Mouse (Mus musculus) heart, postnatal 25 days (tissue): ENCODE results near the gene Tfcp2l1. TPM values are rescaled to one million over a fixed set of nuclear protein-coding genes. Genes with fewer than 3 reads are reported as not detected.

Source experiments
- DNase-seq: peaks from one replicate; pipeline ENCODE4 v3.0.0; 2022; ENCODE audit warnings: low spot score
- intact Hi-C: fragments of 180-260 bp; cut with DNase I; formaldehyde crosslinking; loops from one replicate; pipeline ENCODE4 v1.15.1; 2025
- total RNA-seq, 2 experiments: library from RNA; stranded (reverse); gene quantifications; 2 replicates each; pipeline ENCODE4 v1.2.3; 2021

Tfcp2l1 gene
- total RNA-seq, 2 experiments from 2014 or later, result 0.39 to 0.78 TPM

DNA sequence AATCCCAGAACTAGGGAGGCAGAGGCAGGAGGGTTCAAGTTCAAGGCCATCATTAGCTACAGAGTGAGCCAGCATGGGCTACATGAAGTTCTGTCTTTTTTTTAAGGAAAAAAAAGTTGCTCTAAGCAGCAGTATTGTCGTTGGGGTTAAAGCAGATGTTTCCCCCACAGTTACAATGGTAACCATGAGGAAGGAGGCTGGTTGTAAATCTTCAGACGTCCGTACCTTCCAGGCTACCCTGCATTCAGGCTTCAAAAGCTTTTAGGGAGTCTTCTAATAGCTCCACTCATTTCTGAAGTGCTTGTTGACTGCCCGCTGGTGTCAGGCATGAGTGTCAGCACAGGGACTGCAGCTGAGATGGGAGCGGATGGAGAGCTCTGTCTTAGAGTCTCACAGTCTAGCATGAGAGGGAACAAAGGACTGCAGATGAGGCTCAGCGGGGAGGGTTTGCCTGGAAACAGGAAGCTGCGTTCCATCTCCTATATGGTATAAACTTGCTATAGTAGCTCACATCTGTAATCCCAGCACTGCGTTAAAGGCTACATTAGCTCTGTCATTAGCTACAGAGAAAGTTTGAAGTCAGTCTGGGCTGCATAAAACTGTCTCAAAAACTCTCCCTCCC is 92.8 kb downstream of the Tfcp2l1 start:
- no peak for DNase-seq

DNA sequence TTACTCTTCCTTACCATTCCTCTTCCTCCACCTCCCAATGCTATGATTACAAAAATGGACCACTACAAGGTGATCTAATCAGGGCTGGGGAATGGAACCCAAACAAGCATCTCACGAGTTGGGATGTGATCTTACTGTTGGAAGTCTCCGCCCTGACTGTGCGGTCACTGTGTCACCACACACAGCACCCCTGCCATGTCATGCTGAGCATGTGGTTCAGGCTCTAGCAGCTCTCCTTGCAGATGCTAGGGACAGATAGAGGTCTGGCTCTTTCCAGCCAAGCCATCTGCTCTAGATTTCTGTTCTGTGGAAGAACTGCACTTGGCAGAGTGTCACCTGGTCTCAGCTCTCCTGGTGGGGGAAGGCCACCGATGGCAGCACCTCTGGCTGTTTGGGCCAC is 99.3 kb downstream of the Tfcp2l1 start:
- intact Hi-C loops, result no loop called here
- DNase-seq, result no peak

More for the DNA sequence above, 92.8 kb downstream of the Tfcp2l1 start:
- intact Hi-C loops, result no loop called here

DNA sequence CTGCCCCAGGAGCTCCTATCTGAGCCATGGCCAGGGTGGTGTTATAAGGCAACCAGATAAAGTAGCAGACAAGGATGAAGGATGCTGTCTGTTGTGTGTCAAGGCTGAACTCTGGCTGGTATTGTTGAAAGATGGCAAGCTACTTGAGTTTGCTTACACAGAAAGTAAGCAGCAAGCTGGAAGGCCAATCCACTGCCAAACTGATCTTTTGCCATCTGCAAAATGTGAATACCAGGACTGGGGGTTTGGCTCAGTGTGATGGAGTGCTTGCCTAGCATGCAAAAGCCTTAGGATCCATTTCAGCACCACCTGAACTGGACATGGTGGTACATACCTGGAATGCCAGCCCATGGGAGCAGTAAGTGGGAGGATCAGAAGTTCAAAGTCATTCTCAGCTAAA is 101.1 kb downstream of the Tfcp2l1 start:
- intact Hi-C loops, result no loop called here
- DNase-seq, result no peak

Other genes with a start within 250 kb of the Tfcp2l1 start
- 100 to 1,000 TPM; 296 to 379 TPM for gene Clasp1, start 238.9 kb upstream of the Tfcp2l1 start, total RNA-seq